Mouse (Mus musculus): ENCODE results near the gene Cpvl.

Gene Cpvl

GRCm38 (mm10) chr6:53937143-53938134 lies 41.0 kb downstream of the Cpvl start:
- in situ Hi-C loops (cut with MboI) = no loop called here

DNA sequence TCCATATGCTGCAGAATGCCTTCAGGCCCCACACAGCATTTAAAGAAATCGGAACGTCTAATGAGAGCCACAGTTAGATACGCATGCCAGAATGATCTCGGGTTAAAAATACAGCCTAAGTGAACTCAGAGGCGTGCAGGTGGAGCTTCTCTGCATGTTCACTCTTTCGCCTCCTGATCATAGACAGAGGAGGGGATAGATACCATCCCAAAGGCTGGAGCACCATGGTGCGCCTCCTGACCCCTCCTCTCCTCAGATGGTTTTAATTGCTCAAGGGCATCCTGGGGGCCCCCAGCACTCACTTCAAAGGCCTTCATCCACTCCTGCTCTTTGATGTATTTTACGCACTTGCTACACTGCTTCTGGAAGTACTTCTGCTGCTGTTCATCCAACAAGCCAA lies 46.9 kb downstream of the Cpvl start:
- in situ Hi-C loops (cut with MboI) = no loop called here

DNA sequence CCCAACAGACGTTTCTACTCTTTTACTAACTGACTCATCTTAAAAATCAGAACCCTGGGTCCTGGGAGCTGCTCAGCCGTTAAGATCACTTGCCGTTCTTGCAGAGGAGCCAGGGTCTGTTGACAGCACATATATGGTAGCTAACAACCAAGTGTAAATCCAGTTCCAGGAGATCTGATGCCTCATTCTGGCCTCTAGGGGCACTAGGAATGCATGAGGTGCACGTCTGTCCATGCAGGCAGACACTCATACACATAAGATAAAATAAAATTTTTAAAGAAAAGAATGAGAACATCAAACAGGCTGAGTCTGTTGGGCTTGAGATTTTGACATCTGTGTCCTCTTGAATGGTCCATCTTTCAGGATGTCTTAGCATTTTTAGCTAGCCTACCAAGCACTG lies 48.6 kb downstream of the Cpvl start:
- in situ Hi-C loops (cut with MboI) = no loop called here

DNA sequence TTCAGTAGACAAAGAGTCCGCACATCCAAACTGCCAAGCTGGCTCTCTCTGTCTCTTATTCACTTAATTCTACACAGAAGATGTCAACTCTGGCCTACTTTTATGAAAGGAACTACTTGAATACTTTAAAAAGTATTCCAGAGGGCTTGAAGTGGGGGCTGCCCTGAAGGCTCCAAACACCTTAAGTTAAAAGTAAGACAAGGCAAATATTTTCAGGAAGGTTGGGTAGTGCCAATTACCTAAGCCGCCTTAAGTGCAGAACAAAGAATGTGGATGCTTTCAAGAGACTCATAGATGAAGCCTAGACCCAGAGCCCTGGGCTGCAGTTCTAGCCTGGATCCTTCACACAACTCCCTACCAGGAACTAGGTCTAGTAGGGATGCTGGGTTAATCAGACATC lies 52.3 kb downstream of the Cpvl start:
- in situ Hi-C loops (cut with MboI) = no loop called here

- in situ Hi-C loops (cut with MboI) = no loop called here
These were observed 53.3 kb downstream of the Cpvl start for GRCm38 (mm10) chr6:53925192-53925591.

GRCm38 (mm10) chr6:53920041-53920440 lies 58.4 kb downstream of the Cpvl start:
- in situ Hi-C loops (cut with MboI) = no loop called here

DNA sequence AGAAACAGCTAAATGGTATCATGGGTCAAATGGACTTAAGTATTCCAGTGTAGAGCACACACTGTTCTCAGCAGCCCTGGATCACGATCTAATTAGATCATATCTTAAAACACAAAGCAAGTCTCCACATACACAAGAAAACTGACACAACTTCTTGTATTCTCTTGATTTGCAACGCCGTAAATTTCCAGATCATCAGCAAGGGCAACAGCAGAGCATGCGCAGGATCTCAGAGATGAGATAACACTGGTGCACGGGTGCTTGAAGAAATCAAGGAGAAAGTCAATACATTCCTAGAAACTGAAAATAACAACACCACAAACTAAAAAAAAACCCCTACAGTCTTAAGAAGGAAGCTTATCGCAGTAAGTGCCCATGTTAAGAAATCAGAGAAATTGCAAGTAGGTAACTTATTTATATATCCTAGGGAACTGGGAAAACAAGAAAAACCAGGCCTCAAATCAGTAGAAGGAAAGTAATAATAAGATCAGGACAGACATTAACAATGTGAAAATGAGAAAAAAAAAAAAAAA lies 61.4 kb downstream of the Cpvl start:
- in situ Hi-C loops (cut with MboI) = no loop called here

DNA sequence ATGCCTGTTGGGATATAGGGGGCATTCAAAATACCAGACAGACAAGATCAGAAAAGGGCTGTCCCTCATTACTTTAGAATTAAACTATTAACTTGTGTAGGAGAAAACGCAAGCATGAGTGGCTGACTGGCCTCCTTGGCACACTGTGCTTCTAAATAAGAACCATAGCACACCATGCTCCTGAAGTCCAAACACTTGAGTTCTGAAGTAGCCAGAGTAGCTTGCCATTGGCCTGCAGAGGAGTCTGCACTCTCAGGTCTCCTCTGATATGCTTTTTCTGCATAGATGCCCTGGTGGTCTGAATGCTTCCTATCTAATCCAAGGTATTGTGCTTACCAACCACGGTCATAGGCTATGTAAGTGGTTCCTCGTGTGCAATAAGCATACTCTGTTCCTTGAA lies 63.1 kb downstream of the Cpvl start:
- in situ Hi-C loops (cut with MboI) = no loop called here

DNA sequence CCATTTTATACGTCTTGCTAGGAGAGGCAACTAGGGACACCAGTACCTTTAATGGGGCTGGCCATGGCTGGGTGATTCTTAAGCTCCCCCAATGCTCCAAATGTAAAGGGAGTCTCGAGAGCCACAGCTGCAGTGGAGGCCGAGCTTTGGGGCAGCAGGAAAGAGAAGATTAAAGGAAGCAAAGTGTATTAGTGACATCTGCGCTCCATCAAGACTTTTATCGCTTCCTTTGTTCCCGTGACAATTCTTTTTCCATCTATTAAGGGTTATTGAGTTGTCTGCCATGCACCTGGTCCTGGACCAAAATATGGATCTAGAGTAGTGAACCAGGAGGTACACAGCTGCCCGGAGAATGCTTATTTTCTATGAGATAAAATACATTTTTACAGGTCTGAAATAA lies 65.3 kb downstream of the Cpvl start:
- in situ Hi-C loops (cut with MboI) = no loop called here

DNA sequence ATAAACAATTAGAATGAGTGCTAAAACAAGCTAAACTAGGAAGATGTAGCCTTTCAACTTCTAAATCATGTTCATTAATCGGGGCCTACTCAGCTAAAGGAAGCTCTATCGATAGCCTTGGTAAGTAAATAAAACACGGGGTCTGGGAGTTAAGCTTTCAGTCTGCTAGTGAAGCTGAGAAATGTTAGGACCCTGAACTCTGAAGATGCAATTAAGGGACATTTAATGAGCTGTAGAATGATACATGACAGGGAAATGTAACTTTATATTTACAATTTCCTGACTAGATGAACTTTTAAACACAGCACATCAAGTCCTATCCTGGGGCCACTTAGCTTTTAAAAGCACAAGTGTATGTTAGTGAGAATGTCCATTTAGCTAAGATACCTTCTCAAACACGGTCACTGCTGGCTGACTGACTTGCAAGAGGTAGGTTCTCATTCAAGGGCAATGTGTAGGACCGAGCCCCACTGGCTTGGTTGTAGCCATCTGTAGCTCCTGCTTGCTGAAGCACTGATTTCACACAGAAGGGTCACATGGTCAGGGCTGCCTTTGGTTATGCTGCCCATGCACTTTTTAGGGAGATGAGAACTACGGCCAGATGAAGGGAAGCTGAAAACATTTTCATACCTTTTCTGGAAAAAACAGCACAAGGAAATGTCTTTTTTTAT lies 66.2 kb downstream of the Cpvl start:
- in situ Hi-C loops (cut with MboI) = no loop called here

DNA sequence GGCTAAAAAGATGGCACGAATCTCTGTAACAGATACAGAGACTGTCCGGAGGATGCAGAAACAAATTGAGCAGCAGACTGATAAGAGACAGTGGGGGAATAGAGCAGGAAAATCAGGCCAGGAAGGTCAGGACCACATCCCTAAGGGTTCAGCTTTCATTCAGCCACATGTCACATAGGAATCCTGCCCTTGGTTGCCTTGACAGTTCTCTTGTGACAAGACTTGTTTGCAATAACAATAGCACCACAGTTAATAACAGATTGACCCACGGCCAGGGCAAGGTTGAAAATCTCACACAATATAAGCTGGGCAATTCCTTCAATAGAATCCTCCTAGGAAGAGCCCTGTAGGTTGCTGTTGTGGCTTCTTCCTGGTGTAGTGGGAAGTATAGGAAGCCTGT lies 68.5 kb downstream of the Cpvl start:
- in situ Hi-C loops (cut with MboI) = no loop called here

GRCm38 (mm10) chr6:53909446-53909845 lies 69.0 kb downstream of the Cpvl start:
- in situ Hi-C loops (cut with MboI) = no loop called here

DNA sequence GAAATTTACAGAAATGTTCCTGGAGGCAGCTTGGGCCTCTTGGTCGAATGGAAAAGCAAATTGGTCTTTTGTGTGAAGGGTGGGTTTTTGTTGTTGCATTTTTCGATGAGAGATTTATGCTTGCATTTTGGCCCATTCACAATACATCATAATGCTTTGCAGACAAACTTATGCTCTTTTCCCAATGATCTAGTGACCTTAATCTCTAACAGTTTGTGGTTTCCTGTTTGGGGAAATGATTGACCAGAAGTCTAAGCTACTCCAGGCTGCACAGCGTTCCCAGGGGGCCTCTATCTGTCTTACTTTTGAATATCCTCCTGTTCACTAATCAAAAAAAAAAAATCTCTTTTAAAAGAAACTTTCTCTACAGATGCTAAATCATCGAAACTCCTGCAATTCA lies 71.6 kb downstream of the Cpvl start:
- in situ Hi-C loops (cut with MboI) = no loop called here

DNA sequence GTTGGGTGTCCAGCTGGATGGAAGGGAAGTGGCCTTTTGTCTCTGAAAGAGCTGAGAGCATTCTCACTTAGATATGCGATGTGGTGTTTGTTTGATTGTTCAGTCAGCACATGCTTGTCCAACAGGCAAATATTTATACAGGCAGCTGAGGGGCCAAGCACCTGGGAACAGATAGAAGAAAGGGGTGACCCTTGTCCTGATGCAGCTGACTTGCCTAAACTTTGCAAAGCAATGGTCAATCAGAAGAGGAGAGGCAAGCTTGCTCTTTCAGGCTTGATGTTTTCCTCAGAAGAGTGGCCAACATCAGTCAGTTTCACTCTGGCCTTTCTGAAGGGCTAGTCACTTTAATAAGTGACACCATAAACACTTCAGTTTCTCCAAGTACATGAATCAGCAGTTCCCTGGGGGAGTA lies 72.4 kb downstream of the Cpvl start:
- in situ Hi-C loops (cut with MboI) = no loop called here

- in situ Hi-C loops (cut with MboI) = no loop called here
These were observed 72.9 kb downstream of the Cpvl start for GRCm38 (mm10) chr6:53905576-53905975.

GRCm38 (mm10) chr6:53904703-53905395 lies 73.6 kb downstream of the Cpvl start:
- in situ Hi-C loops (cut with MboI) = no loop called here

- in situ Hi-C loops (cut with MboI) = no loop called here
These were observed 74.3 kb downstream of the Cpvl start for GRCm38 (mm10) chr6:53904186-53904585.

- in situ Hi-C loops (cut with MboI) = no loop called here
These were observed 76.7 kb downstream of the Cpvl start for GRCm38 (mm10) chr6:53901741-53902140.

- in situ Hi-C loops (cut with MboI) = no loop called here
These were observed 80.5 kb downstream of the Cpvl start for GRCm38 (mm10) chr6:53897872-53898464.

- in situ Hi-C loops (cut with MboI) = no loop called here
These were observed 81.3 kb downstream of the Cpvl start for GRCm38 (mm10) chr6:53897126-53897525.

DNA sequence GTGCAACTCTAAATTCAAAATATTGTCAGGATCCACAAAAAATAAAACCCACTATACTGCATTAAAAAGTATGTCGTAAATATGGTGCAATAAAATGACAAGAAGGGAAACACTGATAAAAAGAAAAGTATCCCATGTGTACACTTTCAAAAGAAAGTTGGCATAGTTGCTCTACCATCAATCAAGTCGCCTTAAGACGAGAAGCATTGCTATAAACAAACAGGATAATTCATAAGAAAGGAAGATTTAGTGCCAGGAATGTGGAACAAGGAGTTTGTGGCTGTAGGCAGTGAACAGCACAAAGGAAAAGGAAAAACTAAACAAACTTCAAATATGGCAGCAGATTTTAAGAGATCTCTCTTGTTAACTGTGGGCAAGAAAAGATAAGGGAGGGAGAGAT lies 84.7 kb downstream of the Cpvl start:
- in situ Hi-C loops (cut with MboI) = no loop called here

DNA sequence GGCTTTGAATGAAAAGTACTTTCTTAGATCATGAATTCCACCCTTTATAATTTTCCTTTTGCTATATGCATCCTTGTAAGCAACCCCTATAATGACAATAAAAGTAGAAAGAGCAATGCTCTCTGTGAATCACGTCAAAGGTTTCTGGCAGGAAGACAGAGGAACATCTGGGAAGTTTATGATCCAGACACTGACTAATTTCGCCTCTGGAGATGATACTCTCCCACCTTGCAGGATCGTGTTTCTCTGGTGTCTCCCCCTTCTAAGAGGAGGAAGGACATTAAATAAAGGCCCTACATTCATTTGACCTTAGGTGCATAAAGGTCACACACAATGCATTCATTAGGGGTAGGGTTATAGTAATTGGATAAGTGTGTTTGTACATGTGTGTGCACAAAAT lies 87.4 kb downstream of the Cpvl start:
- in situ Hi-C loops (cut with MboI) = no loop called here
